Mouse (Mus musculus): ENCODE measurements around the gene Gnaq.

- TF ChIP-seq CTCF (IDR thresholded peaks at IDR 0.05; ENCODE audit: insufficient read depth, low read depth, low read length) (no peak), POLR2A (IDR thresholded peaks at IDR 0.05; ENCODE audit: insufficient read depth, low read depth, low read length) (no peak)
Observed at GRCm38 (mm10) chr19:16201356-16201755, 68.7 kb downstream of the Gnaq start.
